Mouse (Mus musculus): ENCODE results near the gene Cops9.

- no peak for TF ChIP-seq CTCF (IDR thresholded peaks at IDR 0.05 in 2 of 3, conservative IDR thresholded peaks at IDR 0.05 in 1 of 3; ENCODE audit: control insufficient read depth in 1 of 3, insufficient read depth in 1 of 3, low read depth in 2 of 3, low read length in 3 of 3, poor library complexity in 1 of 3, severe bottlenecking in 1 of 3)
- no peak for TF ChIP-seq ZNF384 (IDR thresholded peaks at IDR 0.05; ENCODE audit: low read depth, low read length)
- no peak for TF ChIP-seq TBP (IDR thresholded peaks at IDR 0.05; ENCODE audit: low read depth, low read length)
- no peak for TF ChIP-seq HCFC1 (IDR thresholded peaks at IDR 0.05; ENCODE audit: low read depth, low read length)
- no peak for TF ChIP-seq MAFK (IDR thresholded peaks at IDR 0.05; ENCODE audit: borderline replicate concordance, low read depth, low read length)
- TF ChIP-seq POLR2A (IDR thresholded peaks at IDR 0.05; ENCODE audit: control insufficient read depth in 1 of 2, insufficient read depth in 1 of 2, low read depth in 1 of 2, low read length in 2 of 2, poor library complexity in 1 of 2) = no peak
- no peak for TF ChIP-seq NELFE (IDR thresholded peaks at IDR 0.05; ENCODE audit: low read depth, low read length)
- no peak for TF ChIP-seq USF1 (IDR thresholded peaks at IDR 0.05; ENCODE audit: low read depth, low read length)
- TF ChIP-seq E2F4 (IDR thresholded peaks at IDR 0.05; ENCODE audit: borderline replicate concordance, low read depth, low read length) = no peak
- TF ChIP-seq ZC3H11A (IDR thresholded peaks at IDR 0.05; ENCODE audit: low read depth, low read length) = no peak
- TF ChIP-seq RAD21 (IDR thresholded peaks at IDR 0.05; ENCODE audit: low read depth, low read length) = no peak
- TF ChIP-seq GABPA (IDR thresholded peaks at IDR 0.05; ENCODE audit: low read depth, low read length) = no peak
Observed at GRCm38 (mm10) chr1:92653179-92653578, 11.4 kb upstream of the Cops9 start.
